Mouse (Mus musculus): ENCODE measurements around the gene Mchr1. TPM values are rescaled to one million over a fixed set of nuclear protein-coding genes. Genes with fewer than 3 reads are reported as not detected.

Gene Mchr1
- polyA plus RNA-seq, 1 experiment = 0.61 TPM

- no peak for DNase-seq (ENCODE audit: low read depth, low spot score)
- 26% methylated on average over 9 of the region's 9 CpGs for whole genome bisulfite sequencing
Measured at GRCm38 (mm10) chr15:81260208-81260607, 24.9 kb downstream of the Mchr1 start.

- WGBS = 60% methylated on average over 16 of the region's 16 CpGs
Measured at GRCm38 (mm10) chr15:81264392-81265095, 29.2 kb downstream of the Mchr1 start.

GRCm38 (mm10) chr15:81267416-81267815 is 32.1 kb downstream of the Mchr1 start:
- DNase-seq (ENCODE audit: low read depth, low spot score) = no peak
- WGBS = 76% methylated on average over 2 of the region's 2 CpGs

More at GRCm38 (mm10) chr15:81264392-81265095, 29.2 kb downstream of the Mchr1 start:
- no peak for DNase-seq (ENCODE audit: low read depth, low spot score)

GRCm38 (mm10) chr15:81272305-81273053 is 37.2 kb downstream of the Mchr1 start:
- no peak for DNase-seq (ENCODE audit: low read depth, low spot score)
- 20% methylated on average over 13 of the region's 13 CpGs for WGBS

GRCm38 (mm10) chr15:81273361-81273760 is 38.1 kb downstream of the Mchr1 start:
- WGBS = 74% methylated on average over 2 of the region's 2 CpGs

GRCm38 (mm10) chr15:81277928-81278327 is 42.6 kb downstream of the Mchr1 start:
- 74% methylated on average over 11 of the region's 11 CpGs for WGBS
- no peak for DNase-seq (ENCODE audit: low read depth, low spot score)

More at GRCm38 (mm10) chr15:81273361-81273760, 38.1 kb downstream of the Mchr1 start:
- no peak for DNase-seq (ENCODE audit: low read depth, low spot score)

- DNase-seq (ENCODE audit: low read depth, low spot score) = no peak
- WGBS = 97% methylated on average over 6 of the region's 6 CpGs
Measured at GRCm38 (mm10) chr15:81278699-81279098, 43.4 kb downstream of the Mchr1 start.

GRCm38 (mm10) chr15:81284121-81284734 is 48.9 kb downstream of the Mchr1 start:
- no peak for DNase-seq (ENCODE audit: low read depth, low spot score)
- WGBS = 76% methylated on average over 9 of the region's 9 CpGs

Other genes with a start within 250 kb of the Mchr1 start
- gene Mrtfa, start 44.7 kb upstream of the Mchr1 start, polyA plus RNA-seq (2012; rRNA removed) = 18.9 and 22.4 TPM in 2 replicates
- 22.5 and 25.2 TPM in 2 replicates for gene Slc25a17, start 125.3 kb downstream of the Mchr1 start, polyA plus RNA-seq (2012; rRNA removed)
- 12.6 and 12.7 TPM in 2 replicates for gene St13, start 164.6 kb downstream of the Mchr1 start, polyA plus RNA-seq (2012; rRNA removed)
- gene Xpnpep3, start 164.6 kb downstream of the Mchr1 start, polyA plus RNA-seq (2012; rRNA removed) = 2.9 and 5.1 TPM in 2 replicates
- gene Dnajb7, start 172.8 kb downstream of the Mchr1 start, polyA plus RNA-seq (2012; rRNA removed) = 0.12 TPM in 1 of 2 replicates, not detected in the other
- gene Rbx1, start 230.8 kb downstream of the Mchr1 start, polyA plus RNA-seq (2012; rRNA removed) = 52.3 and 56.4 TPM in 2 replicates